Mouse (Mus musculus) effector memory CD4-positive, alpha-beta T cell, adult 7 months (primary cell): ENCODE data around the gene Gpr34. TPM values are rescaled to one million over a fixed set of nuclear protein-coding genes. Genes with fewer than 3 reads are reported as not detected.

Experiments
- polyA plus RNA-seq: library from polyadenylated mRNA; unstranded; fragments of 100-300 nt; shearing (Covaris generic); gene quantifications from one replicate; pipeline ENCODE4 v1.2.1, GENCODE M21; 2017

The Gpr34 gene
- polyA plus RNA-seq, result 3.8 TPM

DNA sequence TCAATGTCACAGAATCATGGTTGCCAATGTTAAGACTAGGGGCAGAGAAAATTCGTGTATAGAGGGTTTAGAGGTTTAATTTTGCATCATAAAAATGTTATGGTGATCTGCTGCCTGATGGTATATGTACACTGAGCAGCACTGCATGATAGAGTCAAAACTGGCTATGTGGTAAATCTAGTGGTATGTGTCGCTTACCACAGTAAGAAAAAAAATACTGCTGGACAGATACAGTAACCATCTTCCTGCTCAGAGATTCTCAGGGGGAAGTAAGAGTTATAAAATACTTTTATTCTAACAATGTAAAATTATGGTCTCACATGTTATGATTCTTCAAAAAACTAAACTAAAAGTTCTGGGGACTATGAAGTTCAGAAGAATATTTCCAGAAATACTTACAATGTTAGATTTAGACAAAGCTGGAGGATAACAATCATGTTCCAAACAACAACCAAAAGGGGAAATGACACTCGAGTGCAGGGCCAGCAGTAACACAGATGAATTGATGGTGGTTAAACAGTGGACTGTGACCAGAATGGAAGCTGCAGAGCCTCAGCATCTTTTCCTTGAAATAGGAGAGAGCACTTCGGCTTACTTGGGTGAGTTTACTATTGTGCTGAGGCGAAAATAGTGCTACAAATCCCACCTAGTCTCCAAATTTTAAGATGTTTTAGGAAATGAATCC lies at the start of gene Gpr34:
Gpr34 (plus strand) TSS at position 491 of the 685 bp plus-strand sequence.

DNA sequence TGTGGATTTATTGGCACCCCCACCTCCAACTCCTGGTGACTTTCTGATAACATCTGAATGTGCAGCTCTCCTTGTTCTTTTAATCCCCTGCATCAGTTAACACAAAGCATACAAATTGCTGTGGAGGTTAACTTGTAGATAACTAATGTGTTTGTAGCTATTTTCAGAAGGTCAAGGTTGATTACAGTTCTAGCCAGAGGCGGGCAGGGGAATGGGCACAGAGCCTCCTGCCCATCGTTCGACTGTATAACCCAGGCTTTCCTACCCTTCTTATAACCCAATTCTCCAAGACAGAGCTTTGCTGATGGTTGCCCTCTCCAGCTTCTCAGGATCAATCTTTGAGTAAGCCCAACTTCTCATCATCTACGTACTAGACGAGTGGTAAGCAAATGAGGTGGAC lies 29.2 kb downstream of the Gpr34 start, which contains the start of gene Gpr82:
Gpr82 (plus strand) TSS at position 301 of the 400 bp plus-strand sequence.

Other genes with a start within 250 kb of the Gpr34 start
- gene Nyx, start 166.0 kb upstream of the Gpr34 start, polyA plus RNA-seq, result 0.07 TPM
- 0.15 TPM for gene Gpr82, start 29.3 kb downstream of the Gpr34 start, polyA plus RNA-seq
- 7.9 TPM for gene Cask, start 219.3 kb downstream of the Gpr34 start, polyA plus RNA-seq